Mouse (Mus musculus) kidney, embryonic 15.5 days (tissue): ENCODE measurements at regions not wholly inside any gene's neighbourhood (a gene's known extent, or its start where the extent isn't known, plus 50 kb on each side); places are given as distances from the start of the nearest gene placed in this dataset.
A peak's percentile ranks its signal among the peaks of the same experiment; 100 is the strongest.

ENCODE experiments used
- ATAC-seq: fragments of 200-750 bp; cut with Nextera tagmentation; replicated peaks from 2 replicates; pipeline ENCODE4 v1.8.0; 2017; ENCODE audit warnings: moderate TSS enrichment; ENCODE audit not compliant: low FRiP score
- H3K27ac ChIP-seq: fragments of 300-500 bp; sonication (generic); 2 replicates; pipeline ENCODE4 v1.5.1; 2015; ENCODE audit warnings: mild to moderate bottlenecking, inconsistent platforms
- H3K27me3 ChIP-seq: fragments of 300-500 bp; sonication (generic); 2 replicates; pipeline ENCODE4 v1.6.1; 2015; ENCODE audit warnings: inconsistent platforms
- H3K36me3 ChIP-seq: fragments of 300-500 bp; sonication (generic); 2 replicates; pipeline ENCODE4 v1.6.1; 2015; ENCODE audit warnings: inconsistent platforms
- H3K4me1 ChIP-seq: fragments of 300-500 bp; sonication (generic); 2 replicates; pipeline ENCODE4 v1.6.1; 2015; ENCODE audit warnings: inconsistent platforms
- H3K4me2 ChIP-seq: fragments of 300-500 bp; sonication (generic); 2 replicates; pipeline ENCODE4 v1.6.1; 2015; ENCODE audit warnings: moderate library complexity, mild to moderate bottlenecking, inconsistent platforms
- H3K4me3 ChIP-seq: fragments of 300-500 bp; sonication (generic); replicated peaks from 2 replicates; pipeline ENCODE4 v1.5.1; 2015; ENCODE audit warnings: mild to moderate bottlenecking, inconsistent platforms
- H3K9ac ChIP-seq: fragments of 300-500 bp; sonication (generic); 2 replicates; pipeline ENCODE4 v1.6.1; 2015; ENCODE audit warnings: mild to moderate bottlenecking, inconsistent platforms
- H3K9me3 ChIP-seq: fragments of 300-500 bp; sonication (generic); replicated peaks from 2 replicates; pipeline ENCODE4 v1.6.1; 2016; ENCODE audit warnings: inconsistent platforms
- WGBS: fragments of 180-500 bp; shearing (Covaris S2); methylation state at CpG from one replicate; pipeline ENCODE4 v1.1.7; 2015; ENCODE audit warnings: mixed read lengths; 5-methylcytosine and 5-hydroxymethylcytosine counted together

GRCm38 (mm10) chr2:50796087-50796486 is 352.8 kb downstream of the Rnd3 start:
- Histone ChIP-seq H3K27me3 (no peaks in the 10 kb centered on the region), H3K9me3 (no peaks in the 10 kb centered on the region), H3K4me3 (no peak overlapping the region), H3K4me1 (peaks cover 8% of the 10 kb centered on the region; the same call in 1 of the 2 replicates), H3K36me3 (no peaks in the 10 kb centered on the region), H3K27ac (no peak overlapping the region), H3K9ac (no peak overlapping the region), H3K4me2 (no peak overlapping the region)
- 77% methylated on average over 3 of the region's 3 CpGs for WGBS
- no peak for ATAC-seq

DNA sequence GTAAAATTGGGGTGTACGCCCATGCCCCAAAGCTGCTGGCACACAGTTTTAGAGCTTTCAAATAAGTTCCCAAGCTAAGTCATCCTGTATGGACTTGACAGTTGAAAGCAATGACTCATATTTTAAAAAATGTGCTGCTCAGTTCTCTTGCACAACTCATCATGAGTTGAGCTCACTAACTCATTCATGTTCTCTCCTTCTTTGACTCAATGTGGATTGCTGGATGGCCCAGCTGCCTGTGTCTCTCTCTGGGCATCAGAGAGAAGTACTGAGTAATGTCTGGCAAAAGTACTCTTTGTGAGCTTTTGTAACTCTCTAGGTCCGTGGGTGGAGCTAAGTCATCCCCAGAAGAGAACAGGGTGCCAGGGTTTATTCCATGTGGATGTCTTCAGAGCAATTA is 355.3 kb downstream of the Rnd3 start:
- Histone ChIP-seq H3K27ac (no peak overlapping the region), H3K4me2 (no peak overlapping the region), H3K4me3 (no peak overlapping the region), H3K36me3 (no peaks in the 10 kb centered on the region), H3K9ac (no peak overlapping the region), H3K27me3 (no peaks in the 10 kb centered on the region), H3K9me3 (no peaks in the 10 kb centered on the region), H3K4me1 (peaks cover 15% of the 10 kb centered on the region; the same call in 1 of the 2 replicates)
- ATAC-seq = no peak
- WGBS = 82% methylated on average over 2 of the region's 2 CpGs

DNA sequence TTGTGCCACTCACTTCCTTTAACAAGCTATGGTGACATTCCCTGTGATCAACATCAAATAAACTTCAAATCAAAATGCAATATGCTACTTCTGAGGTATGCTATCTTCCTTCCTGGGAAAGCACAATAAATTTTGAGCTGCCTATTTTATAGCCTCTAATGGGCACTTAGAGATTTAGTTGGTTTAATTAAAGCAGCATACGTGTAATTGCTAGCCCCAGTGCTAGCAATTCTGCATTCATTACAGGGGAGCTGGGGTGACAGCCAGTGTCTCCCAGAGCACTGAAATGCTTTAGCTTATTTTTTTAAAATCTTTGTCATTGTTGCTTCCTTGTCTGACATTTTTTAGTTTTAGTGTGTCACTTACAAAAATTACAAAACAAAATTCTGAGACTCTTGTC is 355.8 kb downstream of the Rnd3 start:
- H3K27ac ChIP-seq = no peak overlapping the region
- no peak for ATAC-seq
- no peak overlapping the region for H3K9ac ChIP-seq
- no peak overlapping the region for H3K4me2 ChIP-seq
- no peaks in the 10 kb centered on the region for H3K27me3 ChIP-seq
- peaks cover 15% of the 10 kb centered on the region; the same call in 1 of the 2 replicates for H3K4me1 ChIP-seq
- no peak overlapping the region for H3K4me3 ChIP-seq
- H3K36me3 ChIP-seq = no peaks in the 10 kb centered on the region
- no peaks in the 10 kb centered on the region for H3K9me3 ChIP-seq
- 50% methylated on average over 1 of the region's 1 CpGs for WGBS

DNA sequence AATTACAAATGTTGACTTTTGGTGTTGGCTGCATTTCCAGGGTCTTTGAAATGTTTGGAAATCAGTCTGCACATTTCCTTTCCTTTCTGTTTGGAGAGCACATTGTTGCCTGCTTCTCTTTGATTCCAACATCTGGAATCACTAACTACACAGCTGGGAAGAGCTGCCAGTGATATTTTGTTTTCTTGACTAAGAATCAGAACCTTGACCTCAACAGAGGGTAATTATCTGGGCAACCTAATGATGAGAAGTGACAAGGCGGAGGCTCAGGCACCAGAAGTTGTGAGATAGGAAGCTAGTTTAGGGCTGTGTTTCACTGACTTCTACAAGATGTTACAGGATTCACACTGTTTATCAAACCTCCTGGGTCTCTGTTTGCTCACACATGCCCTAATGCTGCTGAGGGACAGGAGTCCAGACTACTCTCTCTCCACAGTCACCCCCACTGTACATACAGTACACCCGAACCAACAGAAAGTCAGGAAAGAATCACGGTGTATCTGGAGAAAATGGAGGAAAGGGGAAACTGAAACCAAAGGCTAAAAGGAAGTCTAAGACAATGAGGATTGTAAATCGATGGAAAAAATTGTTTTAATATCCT is 359.8 kb downstream of the Rnd3 start:
- H3K9ac ChIP-seq = no peak overlapping the region
- 0 out of 2 replicates have a peak, but pooled peaks cover 7% of the 10 kb centered on the region for H3K4me1 ChIP-seq
- H3K4me2 ChIP-seq = no peak overlapping the region
- H3K36me3 ChIP-seq = no peaks in the 10 kb centered on the region
- no peak for ATAC-seq
- H3K27me3 ChIP-seq = no peaks in the 10 kb centered on the region
- H3K9me3 ChIP-seq = no peaks in the 10 kb centered on the region
- 53% methylated on average over 4 of the region's 4 CpGs for WGBS
- peak overlapping the region; percentile 37 for H3K27ac ChIP-seq
- no peak overlapping the region for H3K4me3 ChIP-seq

DNA sequence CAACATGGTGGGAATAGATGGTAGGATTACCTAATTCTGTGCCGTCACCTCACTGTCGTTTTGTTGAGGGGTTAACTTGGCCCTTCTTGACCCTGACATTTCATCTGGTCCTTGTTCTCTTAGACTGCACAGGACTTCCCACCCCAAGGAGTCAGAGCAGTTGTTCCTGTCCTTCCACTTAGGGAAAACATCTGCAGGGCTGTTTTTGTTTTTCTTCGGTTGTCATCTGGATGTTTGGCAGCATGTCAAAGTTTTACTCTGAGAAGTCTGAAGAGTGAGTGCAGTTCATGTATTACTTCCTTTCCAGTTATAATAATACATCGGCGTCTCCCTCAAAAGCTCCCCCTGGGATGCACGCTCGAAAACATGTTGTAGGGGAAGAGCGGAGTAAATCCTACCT is 376.8 kb downstream of the Rnd3 start:
- no peak overlapping the region for H3K27ac ChIP-seq
- H3K4me1 ChIP-seq = no peaks in the 10 kb centered on the region
- no peaks in the 10 kb centered on the region for H3K27me3 ChIP-seq
- ATAC-seq = no peak
- no peaks in the 10 kb centered on the region for H3K36me3 ChIP-seq
- no peak overlapping the region for H3K9ac ChIP-seq
- no peak overlapping the region for H3K4me3 ChIP-seq
- no peak overlapping the region for H3K4me2 ChIP-seq
- no peaks in the 10 kb centered on the region for H3K9me3 ChIP-seq
- 51% methylated on average over 8 of the region's 8 CpGs for WGBS

GRCm38 (mm10) chr2:50759016-50759415 is 389.9 kb downstream of the Rnd3 start:
- 85% methylated on average over 2 of the region's 2 CpGs for WGBS
- Histone ChIP-seq H3K9ac (no peak overlapping the region), H3K9me3 (no peaks in the 10 kb centered on the region), H3K4me1 (no peaks in the 10 kb centered on the region), H3K4me3 (no peak overlapping the region), H3K36me3 (no peaks in the 10 kb centered on the region), H3K4me2 (no peak overlapping the region), H3K27ac (no peak overlapping the region), H3K27me3 (no peaks in the 10 kb centered on the region)
- no peak for ATAC-seq

GRCm38 (mm10) chr2:50757837-50758541 is 390.9 kb downstream of the Rnd3 start:
- no peak overlapping the region for H3K27ac ChIP-seq
- ATAC-seq = no peak
- no peak overlapping the region for H3K4me2 ChIP-seq
- no peak overlapping the region for H3K4me3 ChIP-seq
- no peaks in the 10 kb centered on the region for H3K36me3 ChIP-seq
- no peaks in the 10 kb centered on the region for H3K4me1 ChIP-seq
- no peaks in the 10 kb centered on the region for H3K9me3 ChIP-seq
- no peak overlapping the region for H3K9ac ChIP-seq
- no peaks in the 10 kb centered on the region for H3K27me3 ChIP-seq
- WGBS = 86% methylated on average over 21 of the region's 21 CpGs

DNA sequence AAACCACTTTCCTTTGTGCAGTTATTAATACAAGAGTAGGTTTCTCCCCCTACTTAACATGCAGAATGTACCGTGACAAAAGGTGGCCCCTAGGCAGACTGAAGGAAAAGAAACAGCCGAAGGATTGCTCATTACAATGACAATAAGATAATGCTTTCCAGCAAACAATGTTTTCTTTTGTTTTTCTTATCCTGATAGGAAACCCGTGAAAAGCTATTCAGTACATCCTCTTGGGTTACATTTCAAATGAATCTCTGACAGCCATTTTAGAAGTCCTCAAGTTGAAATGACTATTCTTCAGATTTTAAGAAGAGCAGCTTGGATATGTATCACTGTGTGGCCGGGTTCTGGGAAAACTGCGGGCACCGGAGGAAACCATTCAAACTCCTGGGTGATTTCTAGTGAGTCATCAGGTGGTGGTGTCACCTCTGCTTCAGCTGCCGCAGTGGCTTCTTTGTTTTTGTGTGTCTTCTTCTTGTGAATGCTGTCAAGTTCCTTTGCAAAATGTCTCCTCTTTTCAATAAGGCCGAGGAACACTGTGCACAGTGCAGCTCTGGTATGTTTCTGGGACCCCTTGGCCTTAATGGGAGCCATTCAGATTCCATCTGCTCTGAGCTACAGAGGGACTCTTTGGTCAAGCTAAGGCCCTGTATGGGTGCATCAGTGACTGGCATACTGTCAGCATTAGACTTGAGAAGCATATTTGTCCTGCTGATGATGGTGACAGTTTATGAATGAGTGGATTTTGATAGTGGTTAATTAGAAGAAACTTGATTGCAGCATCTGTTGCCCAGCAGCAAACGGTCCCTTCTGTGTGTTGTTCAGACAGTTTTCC is 393.1 kb downstream of the Rnd3 start:
- H3K27me3 ChIP-seq = no peaks in the 10 kb centered on the region
- WGBS = 71% methylated on average over 9 of the region's 9 CpGs
- ATAC-seq = no peak
- no peak overlapping the region for H3K27ac ChIP-seq
- no peak overlapping the region for H3K9ac ChIP-seq
- no peaks in the 10 kb centered on the region for H3K4me1 ChIP-seq
- H3K4me3 ChIP-seq = no peak overlapping the region
- no peak overlapping the region for H3K4me2 ChIP-seq
- no peaks in the 10 kb centered on the region for H3K36me3 ChIP-seq
- no peaks in the 10 kb centered on the region for H3K9me3 ChIP-seq

GRCm38 (mm10) chr2:50755160-50755559 is 393.8 kb downstream of the Rnd3 start:
- Histone ChIP-seq H3K4me1 (no peaks in the 10 kb centered on the region), H3K9ac (no peak overlapping the region), H3K9me3 (no peaks in the 10 kb centered on the region), H3K4me3 (no peak overlapping the region), H3K27me3 (no peaks in the 10 kb centered on the region), H3K27ac (no peak overlapping the region), H3K36me3 (no peaks in the 10 kb centered on the region), H3K4me2 (no peak overlapping the region)
- ATAC-seq = no peak
- WGBS = 69% methylated on average over 6 of the region's 6 CpGs

DNA sequence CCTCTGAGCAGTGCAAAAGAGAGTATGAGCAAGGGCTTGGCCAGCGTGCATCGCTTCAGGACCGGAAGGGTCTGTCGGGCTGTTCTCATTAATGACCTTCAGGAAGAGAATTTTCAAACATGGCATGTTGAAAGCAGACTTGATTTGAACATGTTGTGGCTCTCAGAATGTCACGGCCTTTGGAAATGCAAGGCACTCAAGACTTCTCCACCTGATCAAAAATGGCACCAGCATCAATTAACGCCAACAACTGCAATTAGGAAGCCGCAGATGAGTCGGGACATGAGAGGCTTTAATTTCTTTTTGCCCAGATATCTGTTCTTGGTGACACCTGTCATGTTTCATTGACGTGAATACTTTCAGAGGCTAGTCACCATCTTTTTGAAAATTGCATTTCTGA is 396.5 kb downstream of the Rnd3 start:
- ATAC-seq = no peak
- Histone ChIP-seq H3K4me1 (no peaks in the 10 kb centered on the region), H3K4me3 (no peak overlapping the region), H3K36me3 (no peaks in the 10 kb centered on the region), H3K9ac (no peak overlapping the region), H3K27ac (no peak overlapping the region), H3K9me3 (no peaks in the 10 kb centered on the region), H3K4me2 (no peak overlapping the region), H3K27me3 (no peaks in the 10 kb centered on the region)
- WGBS = 86% methylated on average over 9 of the region's 9 CpGs

- Histone ChIP-seq H3K27me3 (no peaks in the 10 kb centered on the region), H3K27ac (no peak overlapping the region), H3K9ac (no peak overlapping the region), H3K36me3 (no peaks in the 10 kb centered on the region), H3K4me3 (no peak overlapping the region), H3K4me2 (no peak overlapping the region), H3K4me1 (no peaks in the 10 kb centered on the region), H3K9me3 (no peaks in the 10 kb centered on the region)
- WGBS = 79% methylated on average over 5 of the region's 5 CpGs
- ATAC-seq = no peak
These were observed 398.1 kb downstream of the Rnd3 start for GRCm38 (mm10) chr2:50750799-50751198.

- H3K27ac ChIP-seq = no peak overlapping the region
- WGBS = 89% methylated on average over 13 of the region's 13 CpGs
These were observed 404.2 kb downstream of the Rnd3 start for GRCm38 (mm10) chr2:50744625-50745214.

More at GRCm38 (mm10) chr2:50744625-50745214, 404.2 kb downstream of the Rnd3 start:
- no peak overlapping the region for H3K4me2 ChIP-seq
- H3K4me1 ChIP-seq = no peaks in the 10 kb centered on the region
- no peaks in the 10 kb centered on the region for H3K27me3 ChIP-seq
- H3K9me3 ChIP-seq = no peaks in the 10 kb centered on the region
- no peak overlapping the region for H3K9ac ChIP-seq
- H3K36me3 ChIP-seq = no peaks in the 10 kb centered on the region
- ATAC-seq = no peak
- H3K4me3 ChIP-seq = no peak overlapping the region
